Mouse (Mus musculus) limb, embryonic 13.5 days (tissue): ENCODE measurements around the gene Gm42791. TPM values are rescaled to one million over a fixed set of nuclear protein-coding genes. Genes with fewer than 3 reads are reported as not detected.

Source experiments
- ATAC-seq: fragments of 200-750 bp; cut with Nextera tagmentation; 2 replicates; pipeline ENCODE4 v1.8.0; 2017; ENCODE audit warnings: low read depth, moderate number of reproducible peaks, moderate TSS enrichment; ENCODE audit not compliant: low FRiP score
- H3K27ac ChIP-seq: fragments of 300-500 bp; sonication (generic); 2 replicates; pipeline ENCODE4 v1.5.1; 2015; ENCODE audit warnings: inconsistent platforms, mild to moderate bottlenecking, moderate library complexity
- H3K27me3 ChIP-seq: fragments of 300-500 bp; sonication (generic); 2 replicates; pipeline ENCODE4 v1.6.1; 2015; ENCODE audit warnings: mild to moderate bottlenecking, inconsistent platforms
- H3K36me3 ChIP-seq: fragments of 300-500 bp; sonication (generic); 2 replicates; pipeline ENCODE4 v1.6.1; 2015; ENCODE audit warnings: inconsistent platforms, mild to moderate bottlenecking, moderate library complexity
- H3K4me1 ChIP-seq: fragments of 300-500 bp; sonication (generic); 2 replicates; pipeline ENCODE4 v1.6.1; 2015; ENCODE audit warnings: inconsistent platforms
- H3K4me2 ChIP-seq: fragments of 300-500 bp; sonication (generic); replicated peaks from 2 replicates; pipeline ENCODE4 v1.6.1; 2015; ENCODE audit warnings: inconsistent platforms, mild to moderate bottlenecking, moderate library complexity
- H3K4me3 ChIP-seq: fragments of 300-500 bp; sonication (generic); 2 replicates; pipeline ENCODE4 v1.5.1; 2015; ENCODE audit warnings: moderate library complexity, mild to moderate bottlenecking, inconsistent platforms
- H3K9ac ChIP-seq: fragments of 300-500 bp; sonication (generic); 2 replicates; pipeline ENCODE4 v1.6.1; 2015; ENCODE audit warnings: mild to moderate bottlenecking, inconsistent platforms
- H3K9me3 ChIP-seq: fragments of 300-500 bp; sonication (generic); 2 replicates; pipeline ENCODE4 v1.6.1; 2016; ENCODE audit warnings: inconsistent platforms
- WGBS: fragments of 180-500 bp; shearing (Covaris S2); methylation state at CpG from one replicate; pipeline ENCODE4 v1.1.7; 2015; 5-methylcytosine and 5-hydroxymethylcytosine counted together
- polyA plus RNA-seq: library from polyadenylated mRNA; unstranded; fragments of >200 nt; fragmentation: Nextera tagmentation; extraction: Ambion mirVana; gene quantifications from 2 replicates; pipeline ENCODE4 v1.2.1, GENCODE M21; 2015

The Gm42791 gene
- polyA plus RNA-seq, 1 experiment from 2014 or later = 1.6 TPM

- WGBS = 69% methylated on average over 2 of the region's 2 CpGs
Observed at GRCm38 (mm10) chr5:148945735-148946134, 49.2 kb downstream of the Gm42791 start.

DNA sequence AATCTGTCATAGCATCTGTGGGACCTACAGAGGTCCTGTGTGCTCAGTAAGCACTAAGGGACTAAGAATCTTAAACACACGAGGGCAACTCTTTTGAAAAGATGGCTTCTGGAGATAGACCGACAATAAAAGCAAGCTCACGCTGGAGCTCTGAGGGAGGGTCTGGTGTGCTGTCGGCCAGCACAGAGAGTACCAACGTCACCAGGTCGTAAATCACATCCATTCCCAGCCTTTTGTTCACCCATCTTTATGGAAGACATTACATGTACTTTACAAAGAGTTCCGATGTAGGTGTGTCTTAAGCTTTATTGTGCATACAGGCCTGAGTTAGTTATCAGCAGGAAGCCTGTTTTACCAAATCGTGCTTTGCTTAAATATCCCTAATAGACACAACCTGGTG, 50.9 kb downstream of the Gm42791 start:
- WGBS = 17% methylated on average over 8 of the region's 8 CpGs
- peaks cover 34% of the 10 kb centered on the region for H3K4me1 ChIP-seq
- H3K9ac ChIP-seq = no peak overlapping the region
- H3K4me2 ChIP-seq = no peak overlapping the region
- no peaks in the 10 kb centered on the region for H3K27me3 ChIP-seq
- no peaks in the 10 kb centered on the region for H3K36me3 ChIP-seq
- H3K27ac ChIP-seq = no peak overlapping the region
- no peak for ATAC-seq
- 0 out of 2 replicates have a peak, but pooled peaks cover 5% of the 10 kb centered on the region for H3K9me3 ChIP-seq
- H3K4me3 ChIP-seq = no peak overlapping the region

More at GRCm38 (mm10) chr5:148945735-148946134, 49.2 kb downstream of the Gm42791 start:
- H3K9ac ChIP-seq = no peak overlapping the region
- 0 out of 2 replicates have a peak, but pooled peaks cover 5% of the 10 kb centered on the region for H3K9me3 ChIP-seq
- no peak overlapping the region for H3K4me2 ChIP-seq
- ATAC-seq = no peak
- H3K27ac ChIP-seq = no peak overlapping the region
- no peaks in the 10 kb centered on the region for H3K36me3 ChIP-seq
- peaks cover 36% of the 10 kb centered on the region for H3K4me1 ChIP-seq
- no peaks in the 10 kb centered on the region for H3K27me3 ChIP-seq
- H3K4me3 ChIP-seq = no peak overlapping the region

DNA sequence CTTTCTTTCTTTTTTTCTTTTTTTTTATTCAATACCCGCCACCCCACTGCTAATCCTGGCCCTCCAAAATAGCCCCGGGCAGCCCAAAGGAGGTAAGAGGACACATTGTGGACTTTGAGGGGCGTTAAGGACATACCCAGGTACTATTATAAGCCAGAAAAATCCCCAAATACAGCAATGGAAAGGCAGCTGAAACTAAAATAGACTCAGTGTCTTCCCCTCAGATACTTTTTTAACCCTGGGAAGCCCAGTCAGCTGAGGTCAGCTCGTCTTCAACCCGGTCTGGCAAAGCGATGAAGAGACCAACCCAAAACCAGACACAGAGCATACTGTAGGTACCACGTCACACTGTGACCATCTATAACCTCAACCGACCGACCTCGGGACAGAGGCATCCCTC, 51.5 kb downstream of the Gm42791 start:
- no peak for ATAC-seq
- Histone ChIP-seq H3K27me3 (no peaks in the 10 kb centered on the region), H3K27ac (no peak overlapping the region), H3K4me1 (peaks cover 32% of the 10 kb centered on the region), H3K36me3 (no peaks in the 10 kb centered on the region), H3K4me2 (no peak overlapping the region), H3K9ac (no peak overlapping the region), H3K4me3 (no peak overlapping the region), H3K9me3 (0 out of 2 replicates have a peak, but pooled peaks cover 5% of the 10 kb centered on the region)
- 85% methylated on average over 10 of the region's 10 CpGs for WGBS

DNA sequence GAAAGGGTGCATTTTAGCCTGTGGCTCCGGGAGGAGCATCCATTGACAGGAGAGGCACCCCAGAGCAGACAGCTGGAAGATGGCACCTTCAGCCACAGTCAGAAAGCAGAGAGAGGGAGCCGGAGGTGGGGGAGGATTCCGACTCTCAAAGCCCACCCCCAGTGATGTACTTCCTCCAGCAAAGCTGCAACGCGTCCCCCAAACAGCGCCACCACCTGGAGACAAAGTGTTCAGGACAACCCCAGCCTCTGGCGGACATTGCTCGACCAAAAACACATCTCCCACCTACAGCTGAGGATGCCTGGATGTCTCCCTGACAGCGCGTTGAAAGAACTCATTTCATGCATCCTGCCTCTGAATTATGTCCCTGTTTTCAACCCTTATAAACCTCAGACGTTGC, 52.0 kb downstream of the Gm42791 start:
- peaks cover 31% of the 10 kb centered on the region for H3K4me1 ChIP-seq
- H3K4me3 ChIP-seq = no peak overlapping the region
- H3K4me2 ChIP-seq = no peak overlapping the region
- 0 out of 2 replicates have a peak, but pooled peaks cover 5% of the 10 kb centered on the region for H3K9me3 ChIP-seq
- WGBS = 72% methylated on average over 11 of the region's 11 CpGs
- H3K36me3 ChIP-seq = no peaks in the 10 kb centered on the region
- H3K27ac ChIP-seq = no peak overlapping the region
- ATAC-seq = no peak
- H3K9ac ChIP-seq = no peak overlapping the region
- no peaks in the 10 kb centered on the region for H3K27me3 ChIP-seq

DNA sequence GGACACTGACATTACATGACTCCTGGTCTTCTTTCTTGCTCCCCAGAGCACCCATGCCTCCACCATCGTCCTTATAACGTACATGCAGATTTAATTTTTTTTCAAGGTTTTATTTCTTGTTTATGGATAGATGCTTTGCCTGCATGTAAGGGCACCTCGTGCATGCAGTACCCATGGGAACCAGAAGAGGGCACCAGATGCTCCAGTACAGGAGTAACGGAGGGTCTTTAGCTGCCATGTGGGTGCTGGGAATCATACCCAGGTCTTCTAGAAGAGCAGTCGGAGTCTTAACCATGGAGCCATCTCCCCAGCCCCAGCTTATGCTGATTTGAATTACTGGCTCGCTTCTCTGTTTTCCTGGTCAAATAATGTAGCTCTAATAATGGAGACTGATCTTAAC, 52.6 kb downstream of the Gm42791 start:
- H3K4me2 ChIP-seq = no peak overlapping the region
- WGBS = 94% methylated on average over 6 of the region's 6 CpGs
- no peak overlapping the region for H3K9ac ChIP-seq
- H3K36me3 ChIP-seq = no peaks in the 10 kb centered on the region
- 0 out of 2 replicates have a peak, but pooled peaks cover 5% of the 10 kb centered on the region for H3K9me3 ChIP-seq
- H3K27ac ChIP-seq = no peak overlapping the region
- H3K4me1 ChIP-seq = peaks cover 28% of the 10 kb centered on the region
- H3K27me3 ChIP-seq = no peaks in the 10 kb centered on the region
- ATAC-seq = no peak
- H3K4me3 ChIP-seq = no peak overlapping the region

GRCm38 (mm10) chr5:148941867-148942266, 53.1 kb downstream of the Gm42791 start:
- Histone ChIP-seq H3K27me3 (no peaks in the 10 kb centered on the region), H3K9ac (no peak overlapping the region)

DNA sequence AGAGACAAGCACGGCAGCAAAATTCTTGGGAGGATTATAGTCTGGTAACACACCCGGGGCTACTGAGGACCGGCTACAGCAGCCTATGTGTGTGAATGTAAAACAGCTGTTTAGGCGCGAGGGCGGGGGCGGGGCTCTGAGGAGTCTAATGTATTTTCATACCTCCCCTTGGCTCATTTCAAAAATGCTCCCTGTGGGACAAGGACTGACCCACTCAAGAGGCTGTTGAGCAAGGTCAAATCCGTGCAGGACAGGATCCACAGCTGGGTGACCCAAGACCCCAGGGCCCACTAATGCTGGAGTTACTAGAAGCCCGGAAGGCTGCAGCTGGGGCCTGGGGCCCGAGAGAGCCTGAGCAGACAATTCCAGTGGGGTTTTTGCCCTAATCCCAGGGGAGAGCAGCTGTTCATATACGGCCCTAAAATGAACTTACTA, 55.0 kb downstream of the Gm42791 start:
- WGBS = 47% methylated on average over 11 of the region's 11 CpGs
- no peak overlapping the region for H3K4me3 ChIP-seq
- peak overlapping the region; percentile 65 for H3K27ac ChIP-seq
- ATAC-seq = peak; percentile 71; the same call in 1 of the 2 replicates
- peaks cover 11% of the 10 kb centered on the region; the same call in 1 of the 2 replicates for H3K9me3 ChIP-seq
- no peaks in the 10 kb centered on the region for H3K36me3 ChIP-seq
- H3K9ac ChIP-seq = no peak overlapping the region
- H3K27me3 ChIP-seq = no peaks in the 10 kb centered on the region
- H3K4me2 ChIP-seq = no peak overlapping the region
- H3K4me1 ChIP-seq = peaks cover 37% of the 10 kb centered on the region

More at GRCm38 (mm10) chr5:148941867-148942266, 53.1 kb downstream of the Gm42791 start:
- Histone ChIP-seq H3K36me3 (no peaks in the 10 kb centered on the region), H3K9me3 (0 out of 2 replicates have a peak, but pooled peaks cover 9% of the 10 kb centered on the region), H3K4me1 (peaks cover 28% of the 10 kb centered on the region), H3K27ac (no peak overlapping the region), H3K4me2 (no peak overlapping the region), H3K4me3 (no peak overlapping the region)
- ATAC-seq = no peak
- WGBS = 81% methylated on average over 10 of the region's 10 CpGs

GRCm38 (mm10) chr5:148936516-148936951, 58.4 kb downstream of the Gm42791 start:
- no peak overlapping the region for H3K4me3 ChIP-seq
- H3K36me3 ChIP-seq = no peaks in the 10 kb centered on the region
- no peak overlapping the region for H3K27ac ChIP-seq
- H3K9me3 ChIP-seq = peaks cover 12% of the 10 kb centered on the region; the same call in 1 of the 2 replicates
- no peak overlapping the region for H3K9ac ChIP-seq
- H3K4me1 ChIP-seq = peaks cover 38% of the 10 kb centered on the region
- no peaks in the 10 kb centered on the region for H3K27me3 ChIP-seq
- 67% methylated on average over 3 of the region's 3 CpGs for whole genome bisulfite sequencing
- H3K4me2 ChIP-seq = no peak overlapping the region
- no peak for ATAC-seq

DNA sequence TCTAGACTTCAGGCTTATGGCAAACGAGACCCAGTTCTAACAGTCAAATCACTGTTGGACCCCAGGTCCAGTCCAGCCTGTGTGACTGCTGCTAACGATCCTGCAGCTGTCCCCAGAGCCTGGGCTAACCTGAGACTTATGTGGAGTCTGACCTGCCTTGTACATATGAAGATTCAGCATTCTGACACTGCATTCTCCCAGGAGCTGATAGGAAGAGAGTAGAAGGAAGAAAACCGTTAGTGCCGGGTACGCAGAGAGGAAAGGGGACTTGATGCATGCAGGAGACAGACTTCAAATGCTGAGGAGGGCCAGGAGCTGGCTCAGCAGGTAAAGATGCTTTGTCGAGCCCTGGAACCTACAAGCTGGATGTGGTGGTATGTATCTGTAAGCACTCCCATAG, 59.1 kb downstream of the Gm42791 start:
- WGBS = 73% methylated on average over 6 of the region's 6 CpGs
- no peak overlapping the region for H3K9ac ChIP-seq
- no peak overlapping the region for H3K4me3 ChIP-seq
- H3K27ac ChIP-seq = no peak overlapping the region
- peaks cover 14% of the 10 kb centered on the region; the same call in 1 of the 2 replicates for H3K9me3 ChIP-seq
- no peak overlapping the region for H3K4me2 ChIP-seq
- no peak for ATAC-seq
- H3K36me3 ChIP-seq = no peaks in the 10 kb centered on the region
- H3K27me3 ChIP-seq = no peaks in the 10 kb centered on the region
- peaks cover 38% of the 10 kb centered on the region for H3K4me1 ChIP-seq

DNA sequence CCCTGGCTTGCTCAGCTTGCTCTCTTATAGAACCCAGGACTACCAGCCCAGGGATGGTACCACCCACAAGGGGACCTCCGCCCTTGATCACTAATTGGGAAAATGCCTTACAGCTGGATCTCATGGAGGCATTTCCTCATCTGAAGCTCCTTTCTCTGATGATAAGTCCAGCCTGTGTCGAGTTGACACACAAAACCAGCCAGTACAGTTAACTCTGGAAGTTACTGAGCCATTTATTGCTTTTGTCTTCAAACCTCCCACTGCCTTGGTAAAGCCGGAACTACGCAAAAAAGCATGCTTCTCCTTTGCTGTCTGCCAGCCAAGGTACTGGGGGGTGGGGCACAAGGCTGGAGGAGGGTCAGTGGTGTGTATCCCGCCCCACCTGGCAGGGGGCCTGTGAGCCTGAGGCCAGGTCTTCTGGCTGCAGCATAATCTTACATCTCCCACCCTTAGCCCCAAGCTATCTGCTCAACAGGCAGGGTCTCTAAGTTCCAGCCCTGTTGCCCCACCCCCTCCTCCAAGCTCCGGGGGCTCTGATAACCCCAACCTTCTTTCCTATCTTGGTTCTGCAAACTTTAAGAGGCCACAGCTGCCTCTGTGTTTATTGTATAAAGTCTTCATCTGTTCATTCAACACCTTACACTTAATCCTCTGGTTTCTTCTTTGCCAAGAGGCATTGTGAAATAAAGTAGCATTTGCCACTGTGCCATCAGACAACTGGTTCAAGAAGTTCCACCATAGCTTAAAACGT, 59.7 kb downstream of the Gm42791 start:
- Histone ChIP-seq H3K9me3 (peaks cover 14% of the 10 kb centered on the region; the same call in 1 of the 2 replicates), H3K27ac (no peak overlapping the region), H3K4me2 (no peak overlapping the region), H3K4me1 (peaks cover 37% of the 10 kb centered on the region), H3K36me3 (no peaks in the 10 kb centered on the region), H3K27me3 (no peaks in the 10 kb centered on the region), H3K9ac (no peak overlapping the region), H3K4me3 (no peak overlapping the region)
- 25% methylated on average over 7 of the region's 7 CpGs for WGBS
- no peak for ATAC-seq

DNA sequence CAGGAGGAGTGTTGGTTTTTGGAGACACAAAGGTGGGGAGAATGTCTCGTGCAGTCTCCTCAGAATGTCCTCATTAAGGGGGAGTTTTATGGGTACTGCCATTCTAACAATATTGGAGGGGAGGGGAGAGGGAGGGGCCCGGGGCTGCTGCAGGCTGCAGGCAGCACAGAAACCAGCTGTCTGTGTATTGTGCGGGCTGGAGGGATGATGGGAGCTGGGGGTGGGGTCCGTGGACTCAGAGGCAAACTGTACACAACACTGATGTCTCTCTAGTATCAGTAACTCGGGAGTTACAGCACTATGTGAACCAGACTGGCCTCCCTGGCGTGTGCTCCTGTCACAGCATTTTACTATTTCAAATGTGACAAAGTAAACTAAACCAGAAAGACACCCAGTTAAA, 60.5 kb downstream of the Gm42791 start:
- peaks cover 14% of the 10 kb centered on the region; the same call in 1 of the 2 replicates for H3K9me3 ChIP-seq
- H3K4me2 ChIP-seq = no peak overlapping the region
- H3K4me3 ChIP-seq = no peak overlapping the region
- ATAC-seq = 0 out of 2 replicates have a peak, but pooled peaks have one; percentile 26
- 21% methylated on average over 6 of the region's 6 CpGs for WGBS
- no peaks in the 10 kb centered on the region for H3K27me3 ChIP-seq
- peaks cover 29% of the 10 kb centered on the region for H3K4me1 ChIP-seq
- no peak overlapping the region for H3K9ac ChIP-seq
- H3K27ac ChIP-seq = no peak overlapping the region
- H3K36me3 ChIP-seq = no peaks in the 10 kb centered on the region

DNA sequence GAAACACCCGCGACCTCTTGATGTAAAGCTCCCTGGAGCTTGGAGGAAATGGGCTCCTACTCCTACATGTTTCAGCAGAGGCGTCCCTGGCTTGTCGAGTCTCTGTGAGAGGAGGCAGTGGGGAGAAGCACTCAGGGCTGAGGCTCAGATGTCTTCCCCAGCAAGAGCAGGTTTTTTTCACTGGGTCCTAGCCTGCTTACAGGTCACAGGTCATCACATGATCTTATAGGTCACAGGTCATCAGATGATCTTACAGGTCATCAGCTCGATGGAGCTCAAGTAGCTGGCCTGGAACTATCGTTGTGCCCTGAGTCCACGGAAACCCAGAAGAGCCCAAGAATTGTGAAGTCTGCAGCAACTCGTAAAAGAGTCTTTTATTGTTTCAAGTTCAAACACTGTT, 61.2 kb downstream of the Gm42791 start:
- no peak overlapping the region for H3K4me2 ChIP-seq
- no peaks in the 10 kb centered on the region for H3K36me3 ChIP-seq
- H3K9me3 ChIP-seq = peaks cover 14% of the 10 kb centered on the region; the same call in 1 of the 2 replicates
- no peaks in the 10 kb centered on the region for H3K27me3 ChIP-seq
- no peak overlapping the region for H3K4me3 ChIP-seq
- 27% methylated on average over 8 of the region's 8 CpGs for WGBS
- peaks cover 29% of the 10 kb centered on the region for H3K4me1 ChIP-seq
- no peak overlapping the region for H3K27ac ChIP-seq
- ATAC-seq = no peak
- no peak overlapping the region for H3K9ac ChIP-seq
